Mouse (Mus musculus): Measurements from ENCODE around the gene Scyl3.

The Scyl3 gene

GRCm38 (mm10) chr1:163928846-163929245 is at the start of gene Scyl3:
Scyl3 (plus strand) TSS chr1:163929100.
- no peak for DNase-seq (ENCODE audit: low spot score)

- DNase-seq (ENCODE audit: low spot score): no peak
Observed at GRCm38 (mm10) chr1:163889629-163890028, 39.3 kb upstream of the Scyl3 start.

- no peak for DNase-seq (ENCODE audit: low spot score)
Observed at GRCm38 (mm10) chr1:163893294-163893693, 35.6 kb upstream of the Scyl3 start.

- no peak for DNase-seq (ENCODE audit: low spot score)
Observed at GRCm38 (mm10) chr1:163893774-163894527, 34.9 kb upstream of the Scyl3 start.

GRCm38 (mm10) chr1:163898291-163898764 is 30.6 kb upstream of the Scyl3 start:
- no peak for DNase-seq (ENCODE audit: low spot score)

GRCm38 (mm10) chr1:163899575-163899974 is 29.3 kb upstream of the Scyl3 start:
- no peak for DNase-seq (ENCODE audit: low spot score)

GRCm38 (mm10) chr1:163900168-163900567 is 28.7 kb upstream of the Scyl3 start:
- no peak for DNase-seq (ENCODE audit: low spot score)

- no peak for DNase-seq (ENCODE audit: low spot score)
Observed at GRCm38 (mm10) chr1:163903411-163903810, 25.5 kb upstream of the Scyl3 start.

GRCm38 (mm10) chr1:163907007-163907811 is 21.7 kb upstream of the Scyl3 start:
- no peak for DNase-seq (ENCODE audit: low spot score)

GRCm38 (mm10) chr1:163908389-163908788 is 20.5 kb upstream of the Scyl3 start:
- no peak for DNase-seq (ENCODE audit: low spot score)

GRCm38 (mm10) chr1:163910343-163910742 is 18.6 kb upstream of the Scyl3 start:
- DNase-seq (ENCODE audit: low spot score): peak; percentile 13

GRCm38 (mm10) chr1:163910785-163911184 is 18.1 kb upstream of the Scyl3 start:
- no peak for DNase-seq (ENCODE audit: low spot score)

GRCm38 (mm10) chr1:163911981-163912380 is 16.9 kb upstream of the Scyl3 start:
- DNase-seq (ENCODE audit: low spot score): no peak

GRCm38 (mm10) chr1:163917349-163918160 is 11.3 kb upstream of the Scyl3 start:
- DNase-seq (ENCODE audit: low spot score): no peak

- DNase-seq (ENCODE audit: low spot score): no peak
Observed at GRCm38 (mm10) chr1:163924093-163924492, 4.8 kb upstream of the Scyl3 start.

GRCm38 (mm10) chr1:163929636-163930457 is 947 bp downstream of the Scyl3 start:
- DNase-seq (ENCODE audit: low spot score): peak; percentile 91

- peak; percentile 24 for DNase-seq (ENCODE audit: low spot score)
Observed at GRCm38 (mm10) chr1:163930458-163930794, 1.5 kb downstream of the Scyl3 start.

GRCm38 (mm10) chr1:163931801-163932200 is 2.9 kb downstream of the Scyl3 start:
- DNase-seq (ENCODE audit: low spot score): no peak

- no peak for DNase-seq (ENCODE audit: low spot score)
Observed at GRCm38 (mm10) chr1:163934591-163934990, 5.7 kb downstream of the Scyl3 start.

GRCm38 (mm10) chr1:163942056-163942455 is 13.2 kb downstream of the Scyl3 start:
- no peak for DNase-seq (ENCODE audit: low spot score)

- no peak for DNase-seq (ENCODE audit: low spot score)
Observed at GRCm38 (mm10) chr1:163953396-163953795, 24.5 kb downstream of the Scyl3 start.
